Mouse (Mus musculus) midbrain, embryonic 10.5 days (tissue): ENCODE measurements around the gene Safb2. TPM values are rescaled to one million over a fixed set of nuclear protein-coding genes. Genes with fewer than 3 reads are reported as not detected.

ENCODE experiments used
- DNase-seq: peaks from one replicate; pipeline ENCODE4 v3.0.0-alpha.2; 2017; ENCODE audit warnings: low spot score
- H3K27ac ChIP-seq: fragments of 300-500 bp; sonication (generic); replicated peaks from 2 replicates; pipeline ENCODE4 v1.5.1; 2016; ENCODE audit warnings: mild to moderate bottlenecking
- H3K27me3 ChIP-seq: fragments of 300-500 bp; sonication (generic); 2 replicates; pipeline ENCODE4 v1.6.1; 2016; ENCODE audit warnings: low read depth, mild to moderate bottlenecking; ENCODE audit not compliant: poor library complexity, severe bottlenecking
- H3K36me3 ChIP-seq: fragments of 300-500 bp; sonication (generic); 2 replicates; pipeline ENCODE4 v1.6.1; 2016; ENCODE audit warnings: mild to moderate bottlenecking, moderate library complexity
- H3K4me1 ChIP-seq: fragments of 300-500 bp; sonication (generic); 2 replicates; pipeline ENCODE4 v1.6.1; 2016
- H3K4me3 ChIP-seq: fragments of 300-500 bp; sonication (generic); 2 replicates; pipeline ENCODE4 v1.5.1; 2016; ENCODE audit warnings: mild to moderate bottlenecking, moderate library complexity
- H3K9me3 ChIP-seq: fragments of 300-500 bp; sonication (generic); replicated peaks from 2 replicates; pipeline ENCODE4 v1.6.1; 2016; ENCODE audit warnings: mild to moderate bottlenecking
- WGBS: fragments of 180-500 bp; shearing (Covaris S2); methylation state at CpG from one replicate; pipeline ENCODE4 v1.1.7; 2016; 5-methylcytosine and 5-hydroxymethylcytosine counted together
- polyA plus RNA-seq: library from polyadenylated mRNA; unstranded; fragments of >200 nt; fragmentation: Nextera tagmentation; extraction: Ambion mirVana; gene quantifications from 2 replicates; pipeline ENCODE4 v1.2.1, GENCODE M21; 2016

Gene Safb2
- polyA plus RNA-seq, 1 experiment from 2014 or later: 80.9 TPM

- WGBS: 91% methylated on average over 4 of the region's 4 CpGs
- H3K9me3 ChIP-seq: no peaks in the 10 kb centered on the region
- no peak overlapping the region for H3K4me3 ChIP-seq
- H3K27me3 ChIP-seq: no peaks in the 10 kb centered on the region
- no peak overlapping the region for H3K27ac ChIP-seq
- H3K36me3 ChIP-seq: peaks cover 99% of the 10 kb centered on the region
- no peak for DNase-seq
- H3K4me1 ChIP-seq: no peaks in the 10 kb centered on the region
Measured at GRCm38 (mm10) chr17:56570287-56570686, 14.1 kb downstream of the Safb2 start.

- Histone ChIP-seq H3K27ac (no peak overlapping the region), H3K4me3 (no peak overlapping the region), H3K27me3 (no peaks in the 10 kb centered on the region), H3K9me3 (no peaks in the 10 kb centered on the region), H3K4me1 (no peaks in the 10 kb centered on the region), H3K36me3 (peaks cover 100% of the 10 kb centered on the region)
- no peak for DNase-seq
- 97% methylated on average over 4 of the region's 4 CpGs for WGBS
Measured at GRCm38 (mm10) chr17:56567370-56567769, 17.0 kb downstream of the Safb2 start.

- peaks cover 100% of the 10 kb centered on the region for H3K36me3 ChIP-seq
- no peaks in the 10 kb centered on the region for H3K4me1 ChIP-seq
- no peak overlapping the region for H3K27ac ChIP-seq
- no peak for DNase-seq
- H3K9me3 ChIP-seq: no peaks in the 10 kb centered on the region
- H3K27me3 ChIP-seq: no peaks in the 10 kb centered on the region
- whole genome bisulfite sequencing: 94% methylated on average over 5 of the region's 5 CpGs
- no peak overlapping the region for H3K4me3 ChIP-seq
Measured at GRCm38 (mm10) chr17:56566918-56567317, 17.5 kb downstream of the Safb2 start.

- WGBS: 94% methylated on average over 29 of the region's 29 CpGs
- no peak overlapping the region for H3K4me3 ChIP-seq
- no peaks in the 10 kb centered on the region for H3K9me3 ChIP-seq
- no peaks in the 10 kb centered on the region for H3K27me3 ChIP-seq
- H3K36me3 ChIP-seq: peaks cover 100% of the 10 kb centered on the region
- no peak for DNase-seq
- H3K27ac ChIP-seq: no peak overlapping the region
- no peaks in the 10 kb centered on the region for H3K4me1 ChIP-seq
Measured at GRCm38 (mm10) chr17:56566293-56566692, 18.1 kb downstream of the Safb2 start.

- Histone ChIP-seq H3K4me1 (no peaks in the 10 kb centered on the region), H3K36me3 (peaks cover 65% of the 10 kb centered on the region), H3K9me3 (no peaks in the 10 kb centered on the region), H3K4me3 (no peak overlapping the region), H3K27ac (no peak overlapping the region), H3K27me3 (no peaks in the 10 kb centered on the region)
- no peak for DNase-seq
- WGBS: 97% methylated on average over 2 of the region's 2 CpGs
Measured at GRCm38 (mm10) chr17:56561866-56562265, 22.5 kb downstream of the Safb2 start.

- DNase-seq: no peak
- WGBS: 83% methylated on average over 1 of the region's 1 CpGs
- no peaks in the 10 kb centered on the region for H3K9me3 ChIP-seq
- H3K27me3 ChIP-seq: no peaks in the 10 kb centered on the region
- H3K27ac ChIP-seq: no peak overlapping the region
- no peaks in the 10 kb centered on the region for H3K4me1 ChIP-seq
- peaks cover 48% of the 10 kb centered on the region for H3K36me3 ChIP-seq
- no peak overlapping the region for H3K4me3 ChIP-seq
Measured at GRCm38 (mm10) chr17:56560131-56560530, 24.3 kb downstream of the Safb2 start.

- Histone ChIP-seq H3K9me3 (no peaks in the 10 kb centered on the region), H3K4me1 (no peaks in the 10 kb centered on the region), H3K4me3 (no peak overlapping the region), H3K36me3 (peaks cover 40% of the 10 kb centered on the region), H3K27ac (no peak overlapping the region), H3K27me3 (no peaks in the 10 kb centered on the region)
- DNase-seq: no peak
- WGBS: 84% methylated on average over 3 of the region's 3 CpGs
Measured at GRCm38 (mm10) chr17:56559386-56559785, 25.0 kb downstream of the Safb2 start.

GRCm38 (mm10) chr17:56558448-56558847, 25.9 kb downstream of the Safb2 start:
- no peaks in the 10 kb centered on the region for H3K9me3 ChIP-seq
- no peak overlapping the region for H3K4me3 ChIP-seq
- DNase-seq: peak; percentile 71
- H3K36me3 ChIP-seq: peaks cover 31% of the 10 kb centered on the region
- WGBS: 22% methylated on average over 3 of the region's 3 CpGs
- no peak overlapping the region for H3K27ac ChIP-seq
- no peaks in the 10 kb centered on the region for H3K27me3 ChIP-seq
- no peaks in the 10 kb centered on the region for H3K4me1 ChIP-seq

- Histone ChIP-seq H3K36me3 (no peaks in the 10 kb centered on the region), H3K27ac (no peak within 1 kb of the TSS), H3K4me3 (no peak within 1 kb of the TSS), H3K27me3 (no peaks in the 10 kb centered on the region), H3K9me3 (0 out of 2 replicates have a peak, but pooled peaks cover 3% of the 10 kb centered on the region), H3K4me1 (peaks cover 23% of the 10 kb centered on the region)
- 83% methylated on average over 20 of the region's 20 CpGs for WGBS
- no peak for DNase-seq
Measured at GRCm38 (mm10) chr17:56554122-56554551, 30.2 kb downstream of the Safb2 start, which contains the start of gene Gm20219. TSS of gene Gm20219 (minus strand) at chr17:56554387.

GRCm38 (mm10) chr17:56552781-56553363, 31.5 kb downstream of the Safb2 start:
- Histone ChIP-seq H3K9me3 (0 out of 2 replicates have a peak, but pooled peaks cover 3% of the 10 kb centered on the region), H3K36me3 (no peaks in the 10 kb centered on the region), H3K4me3 (no peak overlapping the region), H3K4me1 (peaks cover 25% of the 10 kb centered on the region), H3K27ac (peak overlapping the region; percentile 61; the same call in 1 of the 2 replicates), H3K27me3 (no peaks in the 10 kb centered on the region)
- WGBS: 59% methylated on average over 5 of the region's 5 CpGs
- DNase-seq: peak; percentile 84

GRCm38 (mm10) chr17:56551841-56552581, 32.4 kb downstream of the Safb2 start:
- no peak for DNase-seq
- no peak overlapping the region for H3K4me3 ChIP-seq
- peak overlapping the region; percentile 61 for H3K27ac ChIP-seq
- H3K36me3 ChIP-seq: no peaks in the 10 kb centered on the region
- 0 out of 2 replicates have a peak, but pooled peaks cover 3% of the 10 kb centered on the region for H3K9me3 ChIP-seq
- no peaks in the 10 kb centered on the region for H3K27me3 ChIP-seq
- H3K4me1 ChIP-seq: peaks cover 30% of the 10 kb centered on the region
- WGBS: 75% methylated on average over 6 of the region's 6 CpGs

GRCm38 (mm10) chr17:56550784-56551475, 33.5 kb downstream of the Safb2 start:
- Histone ChIP-seq H3K36me3 (no peaks in the 10 kb centered on the region), H3K4me1 (peaks cover 32% of the 10 kb centered on the region), H3K4me3 (no peak overlapping the region), H3K27me3 (no peaks in the 10 kb centered on the region), H3K9me3 (0 out of 2 replicates have a peak, but pooled peaks cover 3% of the 10 kb centered on the region), H3K27ac (peak overlapping the region; percentile 60; the same call in 1 of the 2 replicates)
- DNase-seq: no peak
- WGBS: 88% methylated on average over 12 of the region's 12 CpGs
